Mouse (Mus musculus) neural tube, embryonic 13.5 days (tissue): Measurements from ENCODE around the gene Gm45140. TPM values are rescaled to one million over a fixed set of nuclear protein-coding genes. Genes with fewer than 3 reads are reported as not detected.
A peak's percentile ranks its signal among the peaks of the same experiment; 100 is the strongest.

ENCODE experiments used
- ATAC-seq: fragments of 200-750 bp; cut with Nextera tagmentation; 2 replicates; pipeline ENCODE4 v1.8.0; 2017; ENCODE audit warnings: low read depth, mild to moderate bottlenecking, moderate TSS enrichment, moderate library complexity
- H3K27ac ChIP-seq: fragments of 300-500 bp; sonication (generic); replicated peaks from 2 replicates; pipeline ENCODE4 v1.5.1; 2015; ENCODE audit warnings: moderate library complexity, mild to moderate bottlenecking, inconsistent platforms
- H3K27me3 ChIP-seq: fragments of 300-500 bp; sonication (generic); 2 replicates; pipeline ENCODE4 v1.6.1; 2015; ENCODE audit warnings: mild to moderate bottlenecking, inconsistent platforms
- H3K36me3 ChIP-seq: fragments of 300-500 bp; sonication (generic); 2 replicates; pipeline ENCODE4 v1.6.1; 2015; ENCODE audit warnings: mild to moderate bottlenecking, inconsistent platforms
- H3K4me1 ChIP-seq: fragments of 300-500 bp; sonication (generic); replicated peaks from 2 replicates; pipeline ENCODE4 v1.6.1; 2015; ENCODE audit warnings: inconsistent platforms
- H3K4me2 ChIP-seq: fragments of 300-500 bp; sonication (generic); 2 replicates; pipeline ENCODE4 v1.6.1; 2015; ENCODE audit warnings: inconsistent platforms, mild to moderate bottlenecking, moderate library complexity
- H3K4me3 ChIP-seq: fragments of 300-500 bp; sonication (generic); 2 replicates; pipeline ENCODE4 v1.5.1; 2015; ENCODE audit warnings: mild to moderate bottlenecking, inconsistent platforms
- H3K9ac ChIP-seq: fragments of 300-500 bp; sonication (generic); 2 replicates; pipeline ENCODE4 v1.6.1; 2015; ENCODE audit warnings: moderate library complexity, mild to moderate bottlenecking, inconsistent platforms
- H3K9me3 ChIP-seq: fragments of 300-500 bp; sonication (generic); 2 replicates; pipeline ENCODE4 v1.6.1; 2016; ENCODE audit warnings: inconsistent platforms
- WGBS: fragments of 180-500 bp; shearing (Covaris S2); methylation state at CpG from one replicate; pipeline ENCODE4 v1.1.7; 2015; 5-methylcytosine and 5-hydroxymethylcytosine counted together
- polyA plus RNA-seq: library from polyadenylated mRNA; unstranded; fragments of >200 nt; fragmentation: Nextera tagmentation; extraction: Ambion mirVana; gene quantifications from 2 replicates; pipeline ENCODE4 v1.2.1, GENCODE M21; 2015

Gene Gm45140
- polyA plus RNA-seq, 1 experiment from 2014 or later, result 4.5 TPM

- no peaks in the 10 kb centered on the region for H3K27me3 ChIP-seq
These were observed 4.3 kb upstream of the Gm45140 start for GRCm38 (mm10) chr6:87839797-87840341.

GRCm38 (mm10) chr6:87838551-87839197 lies 3.1 kb upstream of the Gm45140 start, which contains the start of gene Isy1:
TSS of gene Isy1 (minus strand) at chr6:87838798.
- no peaks in the 10 kb centered on the region for H3K9me3 ChIP-seq
- peak within 1 kb of the TSS; percentile 96 for H3K27ac ChIP-seq
- peak within 1 kb of the TSS; percentile 76 for H3K4me2 ChIP-seq
- H3K4me3 ChIP-seq, result peak within 1 kb of the TSS; percentile 84
- peak; percentile 98 for ATAC-seq
- H3K27me3 ChIP-seq, result no peaks in the 10 kb centered on the region
- under 1% methylated on average over 46 of the region's 46 CpGs for WGBS
- peak within 1 kb of the TSS; percentile 91 for H3K9ac ChIP-seq
- H3K4me1 ChIP-seq, result peaks cover 23% of the 10 kb centered on the region
- H3K36me3 ChIP-seq, result peaks cover 47% of the 10 kb centered on the region

More at GRCm38 (mm10) chr6:87839797-87840341, 4.3 kb upstream of the Gm45140 start:
- Histone ChIP-seq H3K4me2 (no peak overlapping the region), H3K4me1 (peaks cover 23% of the 10 kb centered on the region), H3K9me3 (no peaks in the 10 kb centered on the region), H3K36me3 (peaks cover 47% of the 10 kb centered on the region), H3K4me3 (peak overlapping the region; percentile 84; the same call in 1 of the 2 replicates), H3K9ac (no peak overlapping the region; the same call in 1 of the 2 replicates), H3K27ac (0 out of 2 replicates have a peak overlapping the region, but pooled peaks have one; percentile 96)
- no peak for ATAC-seq
- 62% methylated on average over 11 of the region's 11 CpGs for WGBS

- H3K9ac ChIP-seq, result no peak overlapping the region
- H3K27me3 ChIP-seq, result no peaks in the 10 kb centered on the region
- WGBS, result 98% methylated on average over 2 of the region's 2 CpGs
- H3K9me3 ChIP-seq, result no peaks in the 10 kb centered on the region
- no peak overlapping the region for H3K4me3 ChIP-seq
- no peak for ATAC-seq
- peaks cover 98% of the 10 kb centered on the region for H3K36me3 ChIP-seq
- no peak overlapping the region for H3K4me2 ChIP-seq
- no peak overlapping the region for H3K27ac ChIP-seq
- no peaks in the 10 kb centered on the region for H3K4me1 ChIP-seq
These were observed 15.2 kb downstream of the Gm45140 start for GRCm38 (mm10) chr6:87820366-87820765.

GRCm38 (mm10) chr6:87814486-87814885 lies 21.1 kb downstream of the Gm45140 start:
- 90% methylated on average over 5 of the region's 5 CpGs for WGBS
- Histone ChIP-seq H3K4me3 (no peak overlapping the region), H3K4me1 (peaks cover 24% of the 10 kb centered on the region), H3K4me2 (no peak overlapping the region), H3K9ac (no peak overlapping the region), H3K27me3 (no peaks in the 10 kb centered on the region), H3K9me3 (no peaks in the 10 kb centered on the region), H3K36me3 (peaks cover 62% of the 10 kb centered on the region), H3K27ac (no peak overlapping the region)
- ATAC-seq, result no peak

- no peak for ATAC-seq
- 84% methylated on average over 1 of the region's 1 CpGs for WGBS
- Histone ChIP-seq H3K9ac (no peak overlapping the region), H3K4me1 (peaks cover 25% of the 10 kb centered on the region), H3K9me3 (no peaks in the 10 kb centered on the region), H3K4me3 (no peak overlapping the region), H3K4me2 (peak overlapping the region; percentile 94), H3K36me3 (peaks cover 48% of the 10 kb centered on the region), H3K27me3 (no peaks in the 10 kb centered on the region), H3K27ac (no peak overlapping the region)
These were observed 22.9 kb downstream of the Gm45140 start for GRCm38 (mm10) chr6:87812656-87813055.

- Histone ChIP-seq H3K36me3 (peaks cover 40% of the 10 kb centered on the region), H3K4me2 (peak within 1 kb of the TSS; percentile 94), H3K9me3 (no peaks in the 10 kb centered on the region), H3K4me1 (peaks cover 25% of the 10 kb centered on the region), H3K9ac (peak within 1 kb of the TSS; percentile 85), H3K27me3 (no peaks in the 10 kb centered on the region), H3K4me3 (peak within 1 kb of the TSS; percentile 75), H3K27ac (peak within 1 kb of the TSS; percentile 68)
- under 1% methylated on average over 47 of the region's 56 CpGs for WGBS
- ATAC-seq, result peak; percentile 98
These were observed 23.8 kb downstream of the Gm45140 start, which contains the start of gene Rab43 for GRCm38 (mm10) chr6:87811675-87812338. TSS of gene Rab43 (minus strand) at chr6:87812164.

- Histone ChIP-seq H3K27ac (peak overlapping the region; percentile 68), H3K4me1 (peaks cover 25% of the 10 kb centered on the region), H3K4me2 (peak overlapping the region; percentile 94), H3K4me3 (peak overlapping the region; percentile 75), H3K9ac (peak overlapping the region; percentile 85), H3K36me3 (peaks cover 32% of the 10 kb centered on the region), H3K27me3 (no peaks in the 10 kb centered on the region), H3K9me3 (no peaks in the 10 kb centered on the region)
- ATAC-seq, result peak; percentile 71
- 1% methylated on average over 76 of the region's 77 CpGs for WGBS
These were observed 24.6 kb downstream of the Gm45140 start for GRCm38 (mm10) chr6:87810713-87811669.

- Histone ChIP-seq H3K4me3 (peak overlapping the region; percentile 75), H3K27ac (no peak overlapping the region), H3K27me3 (no peaks in the 10 kb centered on the region), H3K4me2 (peak overlapping the region; percentile 94), H3K9me3 (no peaks in the 10 kb centered on the region), H3K4me1 (peaks cover 25% of the 10 kb centered on the region), H3K9ac (peak overlapping the region; percentile 85), H3K36me3 (peaks cover 25% of the 10 kb centered on the region)
- 43% methylated on average over 6 of the region's 6 CpGs for WGBS
- ATAC-seq, result no peak
These were observed 25.3 kb downstream of the Gm45140 start for GRCm38 (mm10) chr6:87810311-87810710.

- peak overlapping the region; percentile 18; the same call in 1 of the 2 replicates for H3K9ac ChIP-seq
- peak overlapping the region; percentile 94; the same call in 1 of the 2 replicates for H3K4me2 ChIP-seq
- H3K4me3 ChIP-seq, result no peak overlapping the region
- no peaks in the 10 kb centered on the region for H3K27me3 ChIP-seq
- no peak for ATAC-seq
- H3K36me3 ChIP-seq, result peaks cover 19% of the 10 kb centered on the region
- 81% methylated on average over 6 of the region's 6 CpGs for WGBS
- no peak overlapping the region for H3K27ac ChIP-seq
- no peaks in the 10 kb centered on the region for H3K9me3 ChIP-seq
- peaks cover 25% of the 10 kb centered on the region for H3K4me1 ChIP-seq
These were observed 25.9 kb downstream of the Gm45140 start for GRCm38 (mm10) chr6:87809651-87810161.

- peaks cover 17% of the 10 kb centered on the region for H3K36me3 ChIP-seq
- H3K27me3 ChIP-seq, result no peaks in the 10 kb centered on the region
- no peak overlapping the region for H3K4me3 ChIP-seq
- no peak overlapping the region for H3K27ac ChIP-seq
- WGBS, result 94% methylated on average over 2 of the region's 2 CpGs
- ATAC-seq, result no peak
- peaks cover 25% of the 10 kb centered on the region for H3K4me1 ChIP-seq
- peak overlapping the region; percentile 18; the same call in 1 of the 2 replicates for H3K9ac ChIP-seq
- H3K4me2 ChIP-seq, result peak overlapping the region; percentile 94; the same call in 1 of the 2 replicates
- H3K9me3 ChIP-seq, result no peaks in the 10 kb centered on the region
These were observed 26.5 kb downstream of the Gm45140 start for GRCm38 (mm10) chr6:87809144-87809543.

- no peak overlapping the region for H3K4me3 ChIP-seq
- no peaks in the 10 kb centered on the region for H3K9me3 ChIP-seq
- H3K27me3 ChIP-seq, result no peaks in the 10 kb centered on the region
- peaks cover 25% of the 10 kb centered on the region for H3K4me1 ChIP-seq
- WGBS, result 75% methylated on average over 3 of the region's 3 CpGs
- H3K9ac ChIP-seq, result no peak overlapping the region
- peaks cover 12% of the 10 kb centered on the region for H3K36me3 ChIP-seq
- ATAC-seq, result no peak
- no peak overlapping the region for H3K4me2 ChIP-seq
- no peak overlapping the region for H3K27ac ChIP-seq
These were observed 27.1 kb downstream of the Gm45140 start for GRCm38 (mm10) chr6:87808521-87808920.
